Mouse (Mus musculus) kidney, embryonic 16.5 days (tissue): ENCODE measurements around the gene Hoxa10. TPM values are rescaled to one million over a fixed set of nuclear protein-coding genes. Genes with fewer than 3 reads are reported as not detected.

ENCODE experiments used
- ATAC-seq: fragments of 200-750 bp; cut with Nextera tagmentation; 2 replicates; pipeline ENCODE4 v1.8.0; 2017; ENCODE audit warnings: moderate TSS enrichment; ENCODE audit not compliant: low FRiP score, low TSS enrichment
- H3K27ac ChIP-seq: fragments of 300-500 bp; sonication (generic); 2 replicates; pipeline ENCODE4 v1.5.1; 2014; ENCODE audit warnings: low read length
- H3K27me3 ChIP-seq: fragments of 300-500 bp; sonication (generic); 2 replicates; pipeline ENCODE4 v1.6.1; 2014; ENCODE audit warnings: low read length, control low read depth, mixed read lengths; ENCODE audit not compliant: insufficient read depth
- H3K36me3 ChIP-seq: fragments of 300-500 bp; sonication (generic); 2 replicates; pipeline ENCODE4 v1.6.1; 2014; ENCODE audit warnings: low read length, control low read depth, mixed read lengths; ENCODE audit not compliant: insufficient read depth
- H3K4me1 ChIP-seq: fragments of 300-500 bp; sonication (generic); 2 replicates; pipeline ENCODE4 v1.6.1; 2014; ENCODE audit warnings: low read length, control low read depth, mixed read lengths; ENCODE audit not compliant: insufficient read depth
- H3K4me2 ChIP-seq: fragments of 300-500 bp; sonication (generic); replicated peaks from 2 replicates; pipeline ENCODE4 v1.6.1; 2014; ENCODE audit warnings: low read depth, low read length
- H3K4me3 ChIP-seq: fragments of 300-500 bp; sonication (generic); 2 replicates; pipeline ENCODE4 v1.5.1; 2014; ENCODE audit warnings: mild to moderate bottlenecking, low read length
- H3K9ac ChIP-seq: fragments of 300-500 bp; sonication (generic); replicated peaks from 2 replicates; pipeline ENCODE4 v1.6.1; 2014; ENCODE audit warnings: low read length
- H3K9me3 ChIP-seq: fragments of 300-500 bp; sonication (generic); 2 replicates; pipeline ENCODE4 v1.6.1; 2016; ENCODE audit warnings: low read length, control low read depth
- WGBS: fragments of 180-500 bp; shearing (Covaris S2); extraction: QIAGEN DNeasy Blood & Tissue Kit; methylation state at CpG from one replicate; pipeline ENCODE4 v1.1.7; 2014; 5-methylcytosine and 5-hydroxymethylcytosine counted together
- polyA plus RNA-seq: library from polyadenylated mRNA; unstranded; fragments of >200 nt; fragmentation: Nextera tagmentation; extraction: Ambion mirVana; gene quantifications from 2 replicates; pipeline ENCODE4 v1.2.1, GENCODE M21; 2015

Gene Hoxa10
- polyA plus RNA-seq, 1 experiment from 2014 or later, result 147 TPM

GRCm38 (mm10) chr6:52191860-52192550 lies 48.6 kb downstream of the Hoxa10 start:
- Histone ChIP-seq H3K27me3 (no peaks in the 10 kb centered on the region), H3K9me3 (no peaks in the 10 kb centered on the region), H3K9ac (peak overlapping the region; percentile 77)

GRCm38 (mm10) chr6:52190906-52191810 lies 49.5 kb downstream of the Hoxa10 start, which contains the start of gene Hoxa4:
TSS of gene Hoxa4 (minus strand) at chr6:52191753.
- H3K36me3 ChIP-seq, result peaks cover 2% of the 10 kb centered on the region; the same call in 1 of the 2 replicates
- H3K9ac ChIP-seq, result peak within 1 kb of the TSS; percentile 93
- WGBS, result under 1% methylated on average over 69 of the region's 102 CpGs
- H3K27me3 ChIP-seq, result no peaks in the 10 kb centered on the region
- peak; percentile 57 for ATAC-seq
- peaks cover 91% of the 10 kb centered on the region for H3K4me1 ChIP-seq
- H3K4me3 ChIP-seq, result peak within 1 kb of the TSS; percentile 66
- H3K27ac ChIP-seq, result peak within 1 kb of the TSS; percentile 95
- H3K4me2 ChIP-seq, result peak within 1 kb of the TSS; percentile 97
- H3K9me3 ChIP-seq, result no peaks in the 10 kb centered on the region

More at GRCm38 (mm10) chr6:52191860-52192550, 48.6 kb downstream of the Hoxa10 start:
- Histone ChIP-seq H3K4me2 (peak overlapping the region; percentile 97), H3K36me3 (0 out of 2 replicates have a peak, but pooled peaks cover 2% of the 10 kb centered on the region), H3K4me3 (peak overlapping the region; percentile 66), H3K4me1 (peaks cover 91% of the 10 kb centered on the region), H3K27ac (peak overlapping the region; percentile 91)
- WGBS, result under 1% methylated on average over 46 of the region's 55 CpGs
- peak; percentile 54 for ATAC-seq

- Histone ChIP-seq H3K9ac (peak overlapping the region; percentile 93; the same call in 1 of the 2 replicates), H3K36me3 (peaks cover 2% of the 10 kb centered on the region; the same call in 1 of the 2 replicates), H3K4me1 (peaks cover 91% of the 10 kb centered on the region), H3K27me3 (no peaks in the 10 kb centered on the region), H3K4me2 (peak overlapping the region; percentile 97), H3K27ac (peak overlapping the region; percentile 95), H3K9me3 (no peaks in the 10 kb centered on the region), H3K4me3 (peak overlapping the region; percentile 66)
- no peak for ATAC-seq
- 5% methylated on average over 23 of the region's 23 CpGs for WGBS
Measured at GRCm38 (mm10) chr6:52190410-52190809, 50.2 kb downstream of the Hoxa10 start.

GRCm38 (mm10) chr6:52189909-52190308 lies 50.7 kb downstream of the Hoxa10 start:
- no peaks in the 10 kb centered on the region for H3K27me3 ChIP-seq
- H3K9me3 ChIP-seq, result no peaks in the 10 kb centered on the region
- H3K4me1 ChIP-seq, result peaks cover 92% of the 10 kb centered on the region
- H3K27ac ChIP-seq, result peak overlapping the region; percentile 95
- 29% methylated on average over 8 of the region's 8 CpGs for WGBS
- H3K4me3 ChIP-seq, result no peak overlapping the region; the same call in 1 of the 2 replicates
- peak overlapping the region; percentile 93; the same call in 1 of the 2 replicates for H3K9ac ChIP-seq
- ATAC-seq, result no peak
- peaks cover 2% of the 10 kb centered on the region; the same call in 1 of the 2 replicates for H3K36me3 ChIP-seq
- peak overlapping the region; percentile 97 for H3K4me2 ChIP-seq

- Histone ChIP-seq H3K9me3 (no peaks in the 10 kb centered on the region), H3K27me3 (no peaks in the 10 kb centered on the region), H3K4me3 (no peak overlapping the region), H3K36me3 (peaks cover 2% of the 10 kb centered on the region; the same call in 1 of the 2 replicates), H3K9ac (peak overlapping the region; percentile 24; the same call in 1 of the 2 replicates), H3K4me2 (0 out of 2 replicates have a peak overlapping the region, but pooled peaks have one; percentile 12), H3K27ac (peak overlapping the region; percentile 95), H3K4me1 (peaks cover 92% of the 10 kb centered on the region)
- ATAC-seq, result no peak
- WGBS, result 29% methylated on average over 5 of the region's 5 CpGs
Measured at GRCm38 (mm10) chr6:52189172-52189591, 51.5 kb downstream of the Hoxa10 start.

- WGBS, result 64% methylated on average over 1 of the region's 1 CpGs
- Histone ChIP-seq H3K27ac (no peak overlapping the region), H3K4me1 (peaks cover 97% of the 10 kb centered on the region), H3K9me3 (no peaks in the 10 kb centered on the region), H3K4me3 (no peak overlapping the region), H3K9ac (no peak overlapping the region), H3K27me3 (no peaks in the 10 kb centered on the region), H3K36me3 (peaks cover 2% of the 10 kb centered on the region; the same call in 1 of the 2 replicates), H3K4me2 (no peak overlapping the region)
- ATAC-seq, result no peak
Measured at GRCm38 (mm10) chr6:52186500-52186899, 54.2 kb downstream of the Hoxa10 start.

GRCm38 (mm10) chr6:52185834-52186233 lies 54.8 kb downstream of the Hoxa10 start:
- no peaks in the 10 kb centered on the region for H3K27me3 ChIP-seq
- H3K4me3 ChIP-seq, result no peak overlapping the region
- peaks cover 2% of the 10 kb centered on the region; the same call in 1 of the 2 replicates for H3K36me3 ChIP-seq
- no peaks in the 10 kb centered on the region for H3K9me3 ChIP-seq
- ATAC-seq, result no peak
- peaks cover 99% of the 10 kb centered on the region for H3K4me1 ChIP-seq
- H3K27ac ChIP-seq, result peak overlapping the region; percentile 97; the same call in 1 of the 2 replicates
- peak overlapping the region; percentile 44 for H3K4me2 ChIP-seq
- WGBS, result 30% methylated on average over 3 of the region's 3 CpGs
- no peak overlapping the region for H3K9ac ChIP-seq

GRCm38 (mm10) chr6:52185222-52185621 lies 55.4 kb downstream of the Hoxa10 start:
- Histone ChIP-seq H3K9me3 (no peaks in the 10 kb centered on the region), H3K27ac (peak overlapping the region; percentile 97), H3K4me3 (no peak overlapping the region), H3K36me3 (peaks cover 2% of the 10 kb centered on the region; the same call in 1 of the 2 replicates), H3K27me3 (no peaks in the 10 kb centered on the region), H3K9ac (peak overlapping the region; percentile 20), H3K4me1 (peaks cover 99% of the 10 kb centered on the region), H3K4me2 (peak overlapping the region; percentile 44)
- 2% methylated on average over 19 of the region's 19 CpGs for WGBS
- ATAC-seq, result no peak

GRCm38 (mm10) chr6:52184668-52185067 lies 56.0 kb downstream of the Hoxa10 start:
- Histone ChIP-seq H3K4me1 (peaks cover 99% of the 10 kb centered on the region), H3K9me3 (no peaks in the 10 kb centered on the region), H3K27me3 (no peaks in the 10 kb centered on the region), H3K36me3 (peaks cover 2% of the 10 kb centered on the region; the same call in 1 of the 2 replicates), H3K27ac (peak overlapping the region; percentile 97), H3K4me3 (no peak overlapping the region), H3K9ac (peak overlapping the region; percentile 39), H3K4me2 (peak overlapping the region; percentile 44)
- WGBS, result 25% methylated on average over 6 of the region's 6 CpGs
- ATAC-seq, result no peak
